ENCODE assay signal across 8 mouse cellular contexts in the genomic region with DNA sequence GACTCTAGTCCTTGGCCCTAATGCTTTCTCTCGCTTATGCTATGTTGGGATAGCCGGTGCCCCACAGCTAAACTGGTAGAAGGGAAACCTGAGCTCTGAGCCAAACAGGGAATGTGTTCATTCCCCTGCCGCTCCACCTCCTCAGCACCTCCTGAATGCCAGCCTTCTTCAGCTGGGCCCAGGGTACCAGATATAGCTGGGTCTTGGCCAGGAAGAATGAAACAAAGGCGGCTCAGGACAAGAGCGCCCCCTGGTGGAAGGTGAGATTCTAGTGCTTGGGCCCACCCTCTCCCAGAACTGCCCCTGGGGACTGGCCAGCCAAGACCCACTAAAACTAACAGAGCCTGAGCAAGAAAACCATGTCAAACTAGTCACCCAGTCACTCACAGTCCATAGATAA.
DNase-seq lines count a peak whose midpoint lies in the region; ATAC-seq lines count a peak whose summit lies in the region.

No protein-coding gene starts in this region.

- 0 out of 2 replicates have a peak, but pooled peaks have one; percentile 10 for ATAC-seq in cerebellum, adult (ENCODE audit: insufficient number of reproducible peaks, low FRiP score, low TSS enrichment)
- 0 out of 2 replicates have a peak, but pooled peaks have one; percentile 26 for ATAC-seq in embryonic facial prominence, embryonic 15.5 days (ENCODE audit: insufficient number of reproducible peaks, low FRiP score, low TSS enrichment, low read depth)

- H3K36me3 ChIP-seq in embryonic facial prominence, embryonic 15.5 days = no peaks in the 10 kb centered on the region

- H3K9me3 ChIP-seq in embryonic facial prominence, embryonic 15.5 days (replicated peaks) = no peaks in the 10 kb centered on the region

- H3K27me3 ChIP-seq in embryonic facial prominence, embryonic 15.5 days = no peaks in the 10 kb centered on the region

- DNase-seq in cerebellum, adult 9-11 months = no peak
- DNase-seq in urinary bladder, adult 18-20 months (ENCODE audit: low spot score in 2 of 2) = peak; percentile 20 to 65
- DNase-seq in urinary bladder, postnatal 10 days (ENCODE audit: low spot score) = no peak
- peak; percentile 29 for DNase-seq in large intestine, adult 2 months (ENCODE audit: low read depth, low spot score)
- DNase-seq in lung, postnatal 4 days = peak; percentile 56 to 73
- DNase-seq in testis, postnatal 10 days (ENCODE audit: low spot score) = peak; percentile 72

- peaks cover 18% of the 10 kb centered on the region for H3K4me1 ChIP-seq in embryonic facial prominence, embryonic 15.5 days

- H3K9ac ChIP-seq in embryonic facial prominence, embryonic 15.5 days = no peak overlapping the region

- H3K27ac ChIP-seq in embryonic facial prominence, embryonic 15.5 days (replicated peaks) = no peak overlapping the region

- no peak overlapping the region for H3K4me3 ChIP-seq in embryonic facial prominence, embryonic 15.5 days (replicated peaks)

- no peak overlapping the region for H3K4me2 ChIP-seq in embryonic facial prominence, embryonic 15.5 days (replicated peaks)

- 40% methylated on average over 5 of the region's 5 CpGs for WGBS in embryonic facial prominence, embryonic 15.5 days
- WGBS in large intestine, adult 2 months = 45% methylated on average over 5 of the region's 5 CpGs

Comparison
In these comparisons a context has a peak if more than half of its experiments do, and no peak if none do; other contexts are left out.
1. DNase-seq: peak in urinary bladder, adult 18-20 months (2 of 2), large intestine, adult 2 months (single experiment), lung, postnatal 4 days (2 of 2) and testis, postnatal 10 days (single experiment); none in cerebellum, adult 9-11 months (single experiment) and urinary bladder, postnatal 10 days (single experiment).